Mouse (Mus musculus) liver, adult 2 months (tissue): ENCODE data around the gene Emilin2. TPM values are rescaled to one million over a fixed set of nuclear protein-coding genes. Genes with fewer than 3 reads are reported as not detected.

ENCODE experiments used
- DNase-seq: peaks from one replicate; pipeline ENCODE4 v3.0.0-alpha.2; 2011; ENCODE audit warnings: low read depth, low spot score; ENCODE audit errors: extremely low read depth
- H3K27ac ChIP-seq: fragments of 200-500 bp; replicated peaks from 2 replicates; pipeline ENCODE4 v1.5.1; 2012; ENCODE audit warnings: low read depth, mild to moderate bottlenecking, control low read depth, inconsistent platforms, low read length; ENCODE audit not compliant: insufficient read depth
- H3K27me3 ChIP-seq: fragments of 200-500 bp; 2 replicates; pipeline ENCODE4 v1.6.1; 2012; ENCODE audit warnings: mild to moderate bottlenecking, moderate library complexity, low read length, inconsistent platforms; ENCODE audit not compliant: control insufficient read depth, insufficient read depth
- H3K36me3 ChIP-seq: fragments of 200-500 bp; 2 replicates; pipeline ENCODE4 v1.6.1; 2012; ENCODE audit warnings: low read length, inconsistent platforms; ENCODE audit not compliant: control insufficient read depth, insufficient read depth
- H3K4me1 ChIP-seq: fragments of 200-500 bp; 2 replicates; pipeline ENCODE4 v1.6.1; 2011; ENCODE audit warnings: low read length; ENCODE audit not compliant: control insufficient read depth, insufficient read depth
- H3K4me3 ChIP-seq: fragments of 200-500 bp; 2 replicates; pipeline ENCODE4 v1.5.1; 2011; ENCODE audit warnings: low read depth, mild to moderate bottlenecking, control low read depth, low read length, moderate library complexity; ENCODE audit not compliant: insufficient read depth
- H3K79me2 ChIP-seq: fragments of 200-500 bp; 2 replicates; pipeline ENCODE4 v1.6.1; 2012; ENCODE audit warnings: inconsistent platforms, mild to moderate bottlenecking, low read length, moderate library complexity; ENCODE audit not compliant: control insufficient read depth, insufficient read depth
- H3K9ac ChIP-seq: fragments of 200-500 bp; 2 replicates; pipeline ENCODE4 v1.6.1; 2012; ENCODE audit warnings: low read depth, mild to moderate bottlenecking, control low read depth, inconsistent platforms, low read length
- CTCF ChIP-seq: fragments of 200-500 bp; IDR thresholded peaks from 2 replicates; pipeline ENCODE4 v1.5.1; 2011; ENCODE audit warnings: low read depth, low read length, control low read depth
- POLR2A ChIP-seq: fragments of 200-500 bp; IDR thresholded peaks from 2 replicates; pipeline ENCODE4 v1.6.1; 2011; ENCODE audit warnings: low read length, control low read depth; ENCODE audit not compliant: insufficient read depth; ENCODE audit errors: extremely low read depth
- WGBS: fragments of 180-500 bp; shearing (Covaris S2); methylation state at CpG from one replicate; pipeline ENCODE4 v1.1.7; 2018; 5-methylcytosine and 5-hydroxymethylcytosine counted together
- polyA plus RNA-seq: library from polyadenylated mRNA; depleted of rRNA; stranded (reverse); fragments of >200 nt; gene quantifications from 2 replicates; pipeline ENCODE4 v1.2.3, GENCODE M21; 2012; rRNA removed
- total RNA-seq: library from RNA; depleted of rRNA; stranded (reverse); fragments of >200 nt; gene quantifications from 2 replicates; pipeline ENCODE4 v1.2.3, GENCODE M21; 2014; rRNA removed

The Emilin2 gene
- total and polyA plus RNA-seq, 2 experiments = 1.1 to 1.7 TPM

- peak overlapping the region; percentile 89 for H3K27ac ChIP-seq
- H3K4me3 ChIP-seq = peak overlapping the region; percentile 37
- TF ChIP-seq POLR2A = no peak
- TF ChIP-seq CTCF = no peak
- H3K27me3 ChIP-seq = no peaks in the 10 kb centered on the region
- 42% methylated on average over 1 of the region's 1 CpGs for WGBS
- peak overlapping the region; percentile 75 for H3K9ac ChIP-seq
- H3K36me3 ChIP-seq = peaks cover 20% of the 10 kb centered on the region
- peaks cover 34% of the 10 kb centered on the region for H3K79me2 ChIP-seq
- H3K4me1 ChIP-seq = peaks cover 30% of the 10 kb centered on the region
- DNase-seq = peak; percentile 61
These were observed 103.4 kb downstream of the Emilin2 start for GRCm38 (mm10) chr17:71208376-71208775.

DNA sequence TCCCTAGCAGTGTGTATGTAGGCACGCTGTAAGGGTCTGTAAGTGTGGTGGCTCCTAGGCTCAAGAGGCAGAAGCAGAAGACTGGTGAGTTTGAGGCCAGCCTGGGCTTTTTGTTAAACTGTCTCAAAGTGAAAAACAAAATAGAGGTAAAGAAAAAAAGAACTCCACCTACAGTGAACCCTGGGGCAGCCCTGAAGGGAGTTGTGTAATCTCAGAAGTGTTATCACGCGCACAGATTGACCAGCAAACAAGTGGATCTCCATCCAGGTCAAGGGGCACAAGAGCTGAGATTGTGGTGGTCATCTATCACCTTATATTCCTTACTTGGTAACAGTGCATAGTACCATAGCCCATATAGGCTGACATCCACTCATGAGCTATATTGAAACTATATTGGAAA lies 104.5 kb downstream of the Emilin2 start:
- Histone ChIP-seq H3K4me1 (peaks cover 27% of the 10 kb centered on the region), H3K79me2 (peaks cover 38% of the 10 kb centered on the region), H3K27ac (peak overlapping the region; percentile 89), H3K9ac (peak overlapping the region; percentile 94), H3K27me3 (no peaks in the 10 kb centered on the region), H3K36me3 (peaks cover 20% of the 10 kb centered on the region), H3K4me3 (peak overlapping the region; percentile 72)
- DNase-seq = peak; percentile 93
- TF ChIP-seq CTCF (no peak), POLR2A (peak; percentile 64; the same call in 1 of the 2 replicates)
- 22% methylated on average over 3 of the region's 3 CpGs for WGBS

GRCm38 (mm10) chr17:71206136-71206893 lies 105.5 kb downstream of the Emilin2 start:
- peak overlapping the region; percentile 72 for H3K4me3 ChIP-seq
- peak overlapping the region; percentile 84 for H3K9ac ChIP-seq
- DNase-seq = peak; percentile 78
- peaks cover 34% of the 10 kb centered on the region for H3K79me2 ChIP-seq
- peak overlapping the region; percentile 89 for H3K27ac ChIP-seq
- peaks cover 16% of the 10 kb centered on the region for H3K36me3 ChIP-seq
- TF ChIP-seq CTCF (no peak), POLR2A (0 out of 2 replicates have a peak, but pooled peaks have one; percentile 25)
- no peaks in the 10 kb centered on the region for H3K27me3 ChIP-seq
- WGBS = 16% methylated on average over 12 of the region's 12 CpGs
- H3K4me1 ChIP-seq = peaks cover 27% of the 10 kb centered on the region

- Histone ChIP-seq H3K27ac (peak overlapping the region; percentile 100), H3K9ac (peak overlapping the region; percentile 98), H3K27me3 (no peaks in the 10 kb centered on the region), H3K36me3 (peaks cover 10% of the 10 kb centered on the region), H3K79me2 (peaks cover 36% of the 10 kb centered on the region), H3K4me1 (peaks cover 28% of the 10 kb centered on the region), H3K4me3 (peak overlapping the region; percentile 72)
- TF ChIP-seq CTCF (no peak), POLR2A (peak; percentile 29; the same call in 1 of the 2 replicates)
- 30% methylated on average over 6 of the region's 6 CpGs for WGBS
- DNase-seq = no peak
These were observed 107.0 kb downstream of the Emilin2 start for GRCm38 (mm10) chr17:71204809-71205091.

DNA sequence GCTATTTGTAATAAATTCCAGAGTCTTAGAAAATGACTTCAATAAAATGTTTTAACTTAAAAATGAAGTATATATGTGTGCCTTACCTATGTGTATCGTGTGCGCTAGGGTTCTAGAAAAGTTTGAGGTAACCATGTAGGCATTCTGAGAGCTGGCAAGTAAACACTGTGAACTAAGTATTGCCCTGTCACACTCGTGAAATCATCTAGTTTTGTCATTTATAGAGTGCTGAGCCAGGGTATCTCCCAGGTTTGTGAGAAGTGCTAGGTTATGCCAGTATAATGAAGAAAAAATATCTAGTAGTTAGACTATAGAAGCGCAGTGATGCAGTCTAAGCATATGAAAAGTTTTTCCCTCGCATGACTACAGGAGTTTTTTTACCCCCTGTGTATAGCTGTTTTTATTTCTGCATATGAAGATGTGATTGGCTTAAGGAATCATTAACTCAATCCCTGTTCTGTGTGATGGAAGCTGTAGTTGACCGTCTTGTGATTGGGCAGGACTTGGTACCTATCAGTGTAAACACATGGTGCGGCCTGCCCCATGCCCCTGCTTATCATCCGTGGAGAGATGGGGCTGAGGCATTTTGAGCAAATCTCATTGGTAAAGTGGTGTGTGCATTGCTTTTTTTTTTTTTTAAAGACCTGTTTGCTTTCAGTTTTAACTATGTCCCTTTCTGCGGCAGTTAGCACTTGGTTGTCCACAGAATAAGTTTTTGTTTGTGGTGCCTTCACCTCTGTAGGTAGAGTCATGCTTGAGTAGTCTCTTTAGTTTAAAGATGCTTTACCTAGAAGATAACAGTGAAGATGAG lies 107.6 kb downstream of the Emilin2 start:
- no peaks in the 10 kb centered on the region for H3K27me3 ChIP-seq
- H3K4me1 ChIP-seq = peaks cover 24% of the 10 kb centered on the region
- H3K79me2 ChIP-seq = peaks cover 32% of the 10 kb centered on the region
- no peak for TF ChIP-seq POLR2A
- no peak for TF ChIP-seq CTCF
- peak overlapping the region; percentile 72 for H3K4me3 ChIP-seq
- H3K27ac ChIP-seq = peak overlapping the region; percentile 100
- peaks cover 8% of the 10 kb centered on the region; the same call in 1 of the 2 replicates for H3K36me3 ChIP-seq
- DNase-seq = peak; percentile 99
- H3K9ac ChIP-seq = peak overlapping the region; percentile 98
- WGBS = 30% methylated on average over 9 of the region's 9 CpGs

Other genes with a start within 250 kb of the Emilin2 start
- gene Lpin2, start 129.4 kb downstream of the Emilin2 start, total RNA-seq = 314 and 342 TPM in 2 replicates
- 22.4 and 24.9 TPM in 2 replicates for gene Lpin2, start 129.4 kb downstream of the Emilin2 start, polyA plus RNA-seq
- 0.92 and 1.1 TPM in 2 replicates for gene Gm4707, start 147.9 kb upstream of the Emilin2 start, total RNA-seq
- 0.07 TPM in 1 of 2 replicates, not detected in the other for gene Gm4707, start 147.9 kb upstream of the Emilin2 start, polyA plus RNA-seq
- gene Smchd1, start 163.4 kb upstream of the Emilin2 start, total RNA-seq = 16.0 and 17.1 TPM in 2 replicates
- gene Smchd1, start 163.4 kb upstream of the Emilin2 start, polyA plus RNA-seq = 1.8 and 2.5 TPM in 2 replicates
- 0.34 and 0.46 TPM in 2 replicates for gene Ndc80, start 214.9 kb upstream of the Emilin2 start, total RNA-seq
- not detected in 2 replicates for gene Ndc80, start 214.9 kb upstream of the Emilin2 start, polyA plus RNA-seq
- gene Spdya, start 240.1 kb upstream of the Emilin2 start, total RNA-seq = not detected in 2 replicates
- gene Spdya, start 240.1 kb upstream of the Emilin2 start, polyA plus RNA-seq = not detected in 2 replicates